Mouse (Mus musculus) intestine, postnatal 0 days (tissue): Measurements from ENCODE around the gene Abat. TPM values are rescaled to one million over a fixed set of nuclear protein-coding genes. Genes with fewer than 3 reads are reported as not detected.

Source experiments
- ATAC-seq: fragments of 200-750 bp; cut with Nextera tagmentation; 2 replicates; pipeline ENCODE4 v1.8.0; 2017; ENCODE audit warnings: mild to moderate bottlenecking, moderate TSS enrichment, moderate library complexity
- H3K27ac ChIP-seq: fragments of 300-500 bp; sonication (generic); 2 replicates; pipeline ENCODE4 v1.5.1; 2014; ENCODE audit warnings: mild to moderate bottlenecking, low read depth, low read length, moderate library complexity
- H3K27me3 ChIP-seq: fragments of 300-500 bp; sonication (generic); replicated peaks from 2 replicates; pipeline ENCODE4 v1.6.1; 2014; ENCODE audit warnings: low read length, mixed read lengths; ENCODE audit not compliant: control insufficient read depth, insufficient read depth
- H3K36me3 ChIP-seq: fragments of 300-500 bp; sonication (generic); 2 replicates; pipeline ENCODE4 v1.6.1; 2014; ENCODE audit warnings: mild to moderate bottlenecking, moderate library complexity; ENCODE audit not compliant: control insufficient read depth, insufficient read depth
- H3K4me1 ChIP-seq: fragments of 300-500 bp; sonication (generic); replicated peaks from 2 replicates; pipeline ENCODE4 v1.6.1; 2014; ENCODE audit warnings: antibody characterized with exemption, low read length, mixed read lengths; ENCODE audit not compliant: control insufficient read depth, insufficient read depth
- H3K4me2 ChIP-seq: fragments of 300-500 bp; sonication (generic); replicated peaks from 2 replicates; pipeline ENCODE4 v1.6.1; 2014; ENCODE audit warnings: low read depth, mild to moderate bottlenecking, moderate library complexity
- H3K4me3 ChIP-seq: fragments of 300-500 bp; sonication (generic); 2 replicates; pipeline ENCODE4 v1.5.1; 2014; ENCODE audit warnings: low read depth, low read length
- H3K9ac ChIP-seq: fragments of 300-500 bp; sonication (generic); 2 replicates; pipeline ENCODE4 v1.6.1; 2014; ENCODE audit warnings: mild to moderate bottlenecking, low read depth, low read length
- H3K9me3 ChIP-seq: fragments of 300-500 bp; sonication (generic); 2 replicates; pipeline ENCODE4 v1.6.1; 2016; ENCODE audit warnings: mixed run types; ENCODE audit not compliant: control insufficient read depth
- CTCF ChIP-seq: sonication (generic); IDR thresholded peaks from 2 replicates; pipeline ENCODE4 v1.5.1; 2016; ENCODE audit warnings: low read depth, mild to moderate bottlenecking, control low read depth, antibody characterized with exemption, moderate library complexity
- WGBS: fragments of 180-500 bp; shearing (Covaris S2); extraction: QIAGEN DNeasy Blood & Tissue Kit; methylation state at CpG from one replicate; pipeline ENCODE4 v1.1.7; 2014; 5-methylcytosine and 5-hydroxymethylcytosine counted together
- microRNA-seq: library from miRNA; unstranded; fragments of <30 nt; microRNA quantifications from one replicate; pipeline ENCODE4, GENCODE M21; 2016
- polyA plus RNA-seq: library from polyadenylated mRNA; unstranded; fragments of >200 nt; fragmentation: Nextera tagmentation; extraction: Ambion mirVana; gene quantifications from 2 replicates; pipeline ENCODE4 v1.2.1, GENCODE M21; 2015

The Abat gene
- polyA plus RNA-seq, 1 experiment from 2014 or later, result 30.8 TPM

- Histone ChIP-seq H3K27me3 (no peaks in the 10 kb centered on the region), H3K36me3 (peaks cover 7% of the 10 kb centered on the region; the same call in 1 of the 2 replicates), H3K27ac (no peak overlapping the region), H3K4me1 (peaks cover 13% of the 10 kb centered on the region), H3K4me2 (peak overlapping the region; percentile 88), H3K9ac (no peak overlapping the region; the same call in 1 of the 2 replicates), H3K4me3 (peak overlapping the region; percentile 69), H3K9me3 (no peaks in the 10 kb centered on the region)
- TF ChIP-seq CTCF, result no peak
- ATAC-seq, result no peak
- WGBS, result 12% methylated on average over 15 of the region's 15 CpGs
Observed at GRCm38 (mm10) chr16:8670041-8671035, 157.1 kb downstream of the Abat start.

Small RNA genes within 50 kb of the gene (microRNA-seq; reads per million reads assigned to microRNA genes)
- gene Gm22137, result not detected

Other genes starting within 250 kb of the Abat start
- gene Tmem114, start 88.3 kb upstream of the Abat start, polyA plus RNA-seq, result not detected in 2 replicates
- gene Mettl22, start 42.6 kb upstream of the Abat start, polyA plus RNA-seq, result 12.3 and 14.8 TPM in 2 replicates
- gene Pmm2, start 124.2 kb downstream of the Abat start, polyA plus RNA-seq, result 116 and 120 TPM in 2 replicates
- gene Tmem186, start 124.3 kb downstream of the Abat start, polyA plus RNA-seq, result 9.1 and 9.8 TPM in 2 replicates
- 40.1 and 43.9 TPM in 2 replicates for gene Carhsp1, start 158.7 kb downstream of the Abat start, polyA plus RNA-seq
- 0.22 TPM in 1 of 2 replicates, not detected in the other for gene Gm5767, start 167.3 kb downstream of the Abat start, polyA plus RNA-seq